Mouse (Mus musculus) brain, embryonic 18.5 days (tissue): ENCODE results near the gene Fcrl6.

ENCODE experiments used
- DNase-seq: peaks from one replicate; pipeline ENCODE4 v3.0.0-alpha.2; 2012; ENCODE audit warnings: low read depth, low spot score

Gene Fcrl6

DNA sequence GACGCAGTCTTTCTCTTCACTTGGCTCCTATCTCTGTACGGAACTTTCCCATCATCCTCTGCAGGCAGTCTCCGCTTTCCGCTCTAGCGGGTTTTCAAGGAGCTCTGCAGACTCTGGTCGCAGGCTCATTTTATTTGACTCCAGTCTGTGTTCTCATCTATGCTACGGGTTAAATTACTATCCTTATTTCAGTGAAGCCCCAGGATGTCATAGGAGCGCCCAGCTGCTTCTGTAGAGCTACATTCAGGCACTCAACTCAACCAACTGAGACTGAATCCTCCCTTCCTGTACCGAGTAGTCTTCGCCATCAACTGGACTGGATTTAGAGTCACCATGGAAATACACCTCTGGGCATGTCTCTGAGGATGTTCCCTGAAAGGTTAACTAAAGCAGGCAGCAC is 12.3 kb upstream of the Fcrl6 start:
- no peak for DNase-seq

DNA sequence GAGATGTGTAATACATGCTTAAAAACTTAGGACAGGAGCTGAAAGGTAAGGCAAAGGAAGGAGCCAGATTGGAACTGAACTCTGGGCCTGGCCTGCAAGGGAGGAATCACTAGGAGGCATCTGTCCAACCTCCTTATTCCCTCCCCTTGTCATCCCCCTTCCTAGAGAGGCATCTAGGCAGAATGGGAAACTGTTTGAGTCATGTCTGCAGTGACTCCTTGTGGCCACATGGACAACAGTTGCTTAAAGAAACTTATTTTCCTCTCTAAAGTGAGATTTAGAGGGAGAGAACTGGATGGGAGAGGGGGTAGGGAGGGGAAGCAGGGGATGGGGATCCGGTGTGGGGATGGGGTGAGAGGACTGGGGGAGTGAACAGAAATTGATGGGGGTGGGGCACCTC is 10.4 kb upstream of the Fcrl6 start:
- no peak for DNase-seq

DNA sequence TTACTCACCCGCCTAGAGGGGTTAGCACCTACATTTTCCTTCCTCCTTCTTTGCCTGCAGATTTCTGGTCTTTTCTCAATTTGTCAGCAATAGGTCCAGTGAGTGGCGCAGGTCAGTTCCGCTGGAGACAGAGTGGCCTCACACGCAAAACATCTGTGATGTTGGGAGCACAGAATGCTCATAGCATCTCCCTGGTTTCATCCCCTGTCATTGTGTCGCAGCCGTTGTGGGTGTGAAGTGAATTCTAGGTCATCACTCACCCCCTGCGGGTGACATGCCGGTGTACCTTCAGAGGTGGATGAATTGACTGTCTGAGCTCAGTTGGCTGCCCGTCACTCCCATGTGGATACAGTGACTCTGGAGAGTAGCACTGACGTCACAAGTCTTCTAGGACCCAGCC is 9.0 kb upstream of the Fcrl6 start:
- DNase-seq: no peak

DNA sequence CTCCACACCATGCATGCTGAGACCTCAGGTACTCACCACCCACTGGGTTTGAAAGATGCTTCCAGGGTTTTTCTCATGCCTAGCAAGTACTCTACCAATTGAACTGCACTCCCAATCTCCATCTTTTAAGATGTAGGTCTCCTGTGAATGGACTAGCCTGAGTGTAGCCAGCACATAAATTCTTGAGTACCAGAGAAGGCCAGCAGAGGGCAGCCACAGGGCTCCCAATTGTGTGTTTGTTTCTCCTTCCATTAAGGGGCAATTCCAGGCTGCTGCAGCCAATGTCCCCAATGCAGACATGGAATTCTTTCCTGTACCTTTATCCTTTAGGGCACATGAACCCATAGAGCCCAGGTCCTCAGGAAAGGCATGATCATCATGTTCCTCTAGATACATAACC is 7.9 kb downstream of the Fcrl6 start:
- no peak for DNase-seq

DNA sequence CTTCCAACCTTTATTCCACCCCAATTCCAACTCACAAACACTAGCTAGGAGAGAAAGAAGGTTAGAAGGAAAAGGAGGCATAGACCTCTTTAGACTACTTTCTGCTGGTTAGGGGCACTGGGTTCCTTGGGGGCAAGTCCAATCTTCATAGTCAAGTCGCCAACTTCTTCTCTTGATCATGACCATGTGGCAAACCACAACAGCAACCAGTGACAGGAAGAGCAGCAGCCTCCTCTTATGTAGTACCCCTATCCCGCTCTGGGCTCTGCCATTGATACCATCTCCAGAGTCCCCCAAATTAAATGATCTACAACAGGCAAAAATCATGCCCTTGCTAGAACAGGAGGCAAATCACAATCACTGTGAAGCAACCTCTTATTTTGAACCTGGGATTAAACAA is 8.4 kb downstream of the Fcrl6 start:
- DNase-seq: no peak

DNA sequence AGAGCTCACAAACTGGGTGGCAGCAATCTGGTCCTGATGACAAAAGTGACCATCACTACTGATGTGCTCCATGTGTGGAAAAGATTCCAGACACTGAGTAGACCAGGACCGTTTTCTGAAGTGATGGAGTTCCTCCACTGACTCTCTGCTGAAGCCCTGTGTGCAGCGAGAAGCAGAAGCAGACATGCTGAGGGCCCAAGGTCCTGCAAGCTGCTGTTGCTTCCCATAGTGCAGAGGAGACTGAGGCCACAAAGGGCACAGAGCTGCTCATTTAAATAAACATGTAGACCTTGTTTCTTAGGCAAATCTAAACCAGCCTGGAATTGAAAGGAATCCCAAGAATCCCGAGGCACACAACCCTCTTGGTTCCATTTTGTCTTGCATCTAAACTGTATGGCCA is 9.0 kb downstream of the Fcrl6 start:
- no peak for DNase-seq

DNA sequence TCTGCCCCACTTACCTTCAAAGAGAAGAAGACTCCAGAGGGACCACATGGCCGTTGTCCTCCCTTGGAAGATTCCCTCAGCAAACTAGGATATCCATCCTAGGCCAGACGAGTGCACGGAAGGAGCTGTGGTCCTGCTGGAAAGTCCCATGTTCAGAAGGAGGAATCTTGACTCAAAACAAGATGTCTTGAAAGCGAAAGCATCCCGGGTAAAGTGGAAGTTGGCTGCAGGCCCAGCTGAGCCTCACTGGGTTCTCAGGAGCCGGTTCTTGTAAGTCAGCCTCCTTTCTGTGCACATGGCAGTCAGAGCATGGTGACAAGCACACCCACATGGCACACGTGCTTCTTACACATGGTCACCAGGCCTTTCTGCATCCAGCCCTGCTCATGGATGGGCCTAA is 12.0 kb downstream of the Fcrl6 start, which contains the start of gene Slamf8:
TSS of gene Slamf8 (minus strand) at position 184 of the 400 bp plus-strand sequence.
- DNase-seq: no peak

DNA sequence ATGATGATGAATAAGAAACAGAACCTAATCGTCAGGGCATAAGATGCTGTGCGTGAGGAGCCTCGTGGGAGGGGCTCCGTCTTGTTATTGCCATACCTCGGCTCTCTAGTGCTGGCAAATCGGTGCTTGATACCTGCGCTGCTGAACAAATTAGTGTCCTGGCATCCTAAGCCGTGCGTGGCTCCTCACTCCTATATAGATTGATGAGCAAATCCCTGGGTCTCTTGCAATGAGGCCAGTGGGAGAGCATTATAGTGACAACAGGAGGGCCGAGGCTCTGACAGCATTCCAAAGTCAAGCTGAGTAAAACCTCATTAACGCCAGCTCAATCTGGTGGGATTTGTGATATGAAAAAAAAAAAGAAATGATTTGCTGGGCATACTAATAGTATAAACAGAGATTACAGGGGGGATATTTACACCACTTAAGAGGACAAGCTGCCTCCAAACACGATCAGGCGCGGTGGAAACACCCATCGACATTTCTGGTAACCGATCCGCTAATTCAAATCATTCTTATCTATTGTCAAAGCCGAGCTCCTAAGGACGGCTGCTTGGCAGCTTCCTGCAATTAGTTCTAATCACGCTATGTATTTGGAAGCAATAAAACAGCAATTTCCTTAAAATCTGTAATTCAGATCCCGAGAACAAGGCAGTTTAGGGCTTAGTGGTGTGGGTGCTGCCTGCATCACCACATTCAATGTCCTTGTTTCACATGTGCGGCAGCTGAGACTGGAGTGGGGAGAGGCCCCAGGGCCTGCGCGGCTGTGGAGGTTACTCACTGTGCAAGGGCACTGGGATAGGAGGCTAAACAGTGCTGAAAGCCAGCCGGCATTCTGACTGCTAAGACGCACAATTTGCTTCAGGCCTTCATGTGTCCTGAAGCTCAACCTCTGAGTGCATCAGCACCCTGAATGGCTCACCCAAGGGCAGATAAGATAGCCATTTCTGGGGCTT is 16.5 kb downstream of the Fcrl6 start:
- DNase-seq: no peak

DNA sequence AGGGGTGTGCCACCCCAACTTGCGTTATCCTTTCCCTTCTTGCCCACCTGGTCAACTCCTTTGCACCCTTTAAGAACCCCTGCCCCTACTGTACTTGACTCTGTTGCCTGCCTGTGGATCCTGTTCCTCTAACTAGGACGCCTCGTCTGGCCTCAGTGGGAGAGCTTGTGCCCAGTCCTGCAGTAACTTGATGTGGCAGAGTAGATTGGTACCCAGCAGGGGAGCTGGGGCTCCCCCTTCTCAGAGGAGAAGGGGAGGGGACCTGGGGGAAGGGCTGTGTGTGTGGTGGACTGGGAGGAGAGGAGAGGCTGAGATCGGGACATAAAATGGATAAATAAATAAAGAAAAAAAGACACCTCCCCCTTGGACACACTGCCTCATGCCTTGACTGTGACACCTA is 17.3 kb downstream of the Fcrl6 start:
- no peak for DNase-seq

DNA sequence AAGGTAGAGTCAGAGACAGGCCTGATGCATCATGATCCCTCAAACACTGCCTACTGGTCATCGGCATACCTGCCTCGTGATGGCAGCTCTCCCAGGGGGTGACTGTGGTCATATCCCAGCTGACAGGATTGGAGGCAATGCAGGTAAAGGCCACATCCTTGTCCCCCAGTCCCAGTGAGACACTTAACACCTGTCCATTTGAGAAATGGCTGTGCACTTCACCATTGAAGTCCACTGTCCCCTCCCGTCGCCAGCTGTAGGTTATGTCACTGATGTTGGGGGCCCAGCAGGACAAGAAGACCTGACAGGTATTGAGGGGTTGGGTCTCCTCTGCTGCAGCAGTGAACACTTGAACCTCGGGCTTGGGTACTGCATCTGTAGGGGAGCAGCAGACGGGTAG is 18.1 kb downstream of the Fcrl6 start:
- DNase-seq: no peak

DNA sequence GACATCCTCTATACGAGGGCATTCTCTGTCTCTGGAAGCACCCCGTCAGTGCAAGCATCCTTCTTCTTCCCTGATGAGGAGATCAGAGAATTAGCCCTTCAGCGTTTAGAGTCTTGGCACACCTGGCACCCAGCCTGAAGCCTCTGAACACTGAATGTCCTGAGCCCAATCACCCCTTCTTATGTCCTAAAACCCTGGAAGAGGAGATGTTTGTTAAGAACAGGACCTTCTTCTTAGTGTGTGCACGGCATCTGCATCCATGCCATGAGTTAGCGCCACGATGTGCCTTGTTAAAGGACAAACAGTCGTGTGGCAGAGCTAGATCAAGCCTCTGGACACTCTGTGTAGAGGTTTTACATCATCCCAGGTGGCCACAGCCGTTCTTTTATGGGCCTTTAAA is 19.9 kb downstream of the Fcrl6 start:
- DNase-seq: no peak

DNA sequence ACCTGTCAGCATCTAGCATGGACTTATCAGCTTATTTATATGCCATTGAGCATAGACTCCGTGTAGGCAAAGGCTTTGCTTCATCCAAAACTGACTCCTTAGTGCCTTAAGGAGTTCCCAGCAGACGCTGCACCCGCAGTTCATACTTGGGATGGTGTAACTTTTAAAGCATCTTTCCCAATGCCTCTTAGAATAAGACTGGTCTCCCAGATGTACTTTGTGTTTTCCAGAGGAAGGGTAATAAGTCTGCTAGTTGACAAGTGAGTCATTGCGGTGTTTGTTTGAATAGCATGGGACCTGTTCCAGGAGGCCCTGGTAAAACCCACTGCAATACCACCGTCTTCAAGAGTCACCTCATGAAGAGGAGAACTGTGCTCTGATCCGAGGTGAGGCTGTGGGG is 22.2 kb downstream of the Fcrl6 start:
- DNase-seq: no peak

DNA sequence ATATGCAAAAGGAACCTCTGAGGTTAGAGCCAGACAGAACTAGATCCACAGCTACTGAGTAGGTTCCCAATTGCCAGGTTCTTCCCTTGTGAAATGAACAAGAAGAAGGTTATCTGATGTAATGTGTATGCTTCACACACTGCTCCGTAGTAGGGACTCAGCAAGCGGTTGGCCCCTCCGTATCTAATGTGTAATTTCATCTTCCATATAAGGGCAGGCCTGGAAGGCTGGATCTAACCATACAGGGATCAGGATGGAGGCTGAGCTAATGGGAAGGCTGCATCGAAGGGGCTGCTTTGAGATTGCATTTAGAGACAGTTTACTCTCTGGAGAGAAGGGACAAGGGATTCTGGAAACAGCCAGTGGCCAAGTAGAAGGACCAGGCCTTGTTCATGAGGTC is 34.6 kb downstream of the Fcrl6 start:
- no peak for DNase-seq

DNA sequence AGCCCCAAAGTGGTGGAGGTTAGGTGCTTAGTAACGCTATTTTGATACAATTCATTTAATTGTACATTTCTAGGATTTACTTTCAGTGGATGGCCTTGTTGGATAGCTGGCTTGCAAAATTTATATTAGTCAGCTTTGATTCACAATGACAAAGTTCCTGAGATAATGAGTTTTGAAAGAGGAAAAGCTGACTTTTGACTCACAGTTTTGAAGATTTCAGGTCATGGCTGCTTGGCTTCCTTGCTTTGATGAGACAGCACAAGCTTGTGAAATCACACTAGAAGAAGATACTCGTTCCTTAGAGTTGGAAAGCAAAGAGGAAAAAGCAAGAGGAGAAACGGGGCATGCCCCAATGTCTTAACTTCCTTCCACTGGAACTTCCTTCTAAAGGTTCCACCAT is 36.2 kb downstream of the Fcrl6 start:
- no peak for DNase-seq

DNA sequence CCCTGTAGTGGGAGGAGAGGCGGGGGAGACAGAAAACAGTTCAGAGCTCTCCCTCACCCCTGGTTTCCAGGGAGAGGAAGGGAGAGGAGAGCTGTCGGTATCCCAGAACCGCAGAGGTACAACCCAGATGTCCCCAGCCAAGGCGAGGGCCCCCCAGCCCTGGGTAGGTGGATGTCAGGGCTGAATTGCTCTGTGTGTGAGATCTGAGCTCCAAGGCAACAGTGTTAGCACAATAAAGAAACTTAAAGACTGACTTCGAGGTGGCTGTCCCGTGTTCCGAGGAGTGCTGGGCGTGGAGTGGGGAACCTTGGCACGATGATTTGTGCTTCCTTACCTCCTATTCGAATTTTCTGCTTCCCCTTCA is 38.9 kb downstream of the Fcrl6 start:
- DNase-seq: no peak

DNA sequence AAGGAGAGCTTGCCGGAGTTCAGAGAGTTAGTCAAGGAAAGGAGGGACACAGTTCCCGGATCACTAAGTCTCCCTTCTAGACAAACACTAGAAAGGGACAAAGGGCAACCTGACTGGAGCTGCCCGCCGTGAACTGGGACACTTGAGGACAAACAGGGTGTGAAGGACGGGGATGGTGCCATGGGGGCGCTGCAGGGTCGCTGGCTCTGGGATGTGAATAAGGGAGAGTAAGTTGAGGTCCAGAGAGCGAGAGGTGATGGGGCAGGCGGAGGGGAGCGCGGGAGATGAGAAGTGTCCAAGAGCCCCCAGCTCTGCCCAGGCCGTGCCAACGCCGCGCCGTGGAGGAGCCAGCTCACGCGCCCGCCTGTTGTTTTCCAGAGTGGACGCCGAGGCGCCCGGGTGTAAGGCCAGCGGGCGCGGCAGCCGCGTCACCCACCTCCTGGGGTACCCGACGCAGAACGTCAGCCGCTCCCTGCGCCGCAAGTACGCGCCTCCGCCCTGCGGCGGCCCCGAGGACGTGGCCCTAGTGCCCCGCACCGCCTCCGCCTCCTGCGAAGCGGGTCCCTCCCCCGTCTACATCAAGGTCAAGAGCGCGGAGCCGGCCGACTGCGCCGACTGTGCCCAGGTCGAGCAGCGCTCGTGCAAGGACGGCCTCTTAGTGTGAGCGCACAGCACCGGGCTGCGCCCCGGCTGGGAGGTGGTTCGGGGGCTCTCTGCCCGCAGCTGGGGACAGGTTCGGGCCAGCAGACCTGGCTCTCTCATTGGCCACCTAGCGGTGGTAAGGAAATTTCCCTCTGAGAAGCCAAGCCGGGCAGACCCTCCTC is 39.5 kb downstream of the Fcrl6 start:
- no peak for DNase-seq

DNA sequence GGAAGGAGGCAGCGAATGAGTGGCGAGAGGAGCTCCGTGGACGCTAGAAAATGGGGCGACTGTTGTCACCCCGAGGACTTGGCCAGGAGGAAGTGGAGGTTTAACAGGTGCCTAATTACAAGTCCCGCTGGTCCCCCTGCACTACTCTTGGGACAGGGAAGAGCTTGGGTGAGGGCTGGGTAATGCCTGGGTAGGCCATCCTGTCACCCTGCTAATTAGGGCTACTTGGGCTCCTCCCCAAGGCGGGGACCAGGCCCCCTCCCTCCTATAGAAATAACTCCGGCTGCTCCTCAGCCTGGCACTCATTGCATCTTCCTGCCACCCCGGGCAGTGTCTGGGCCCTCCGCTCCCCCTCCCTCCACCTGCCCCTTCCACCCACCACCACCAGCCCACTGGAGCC is 46.7 kb downstream of the Fcrl6 start, which contains the start of gene Vsig8:
TSS of gene Vsig8 (plus strand) at position 301 of the 400 bp plus-strand sequence.
- DNase-seq: no peak

DNA sequence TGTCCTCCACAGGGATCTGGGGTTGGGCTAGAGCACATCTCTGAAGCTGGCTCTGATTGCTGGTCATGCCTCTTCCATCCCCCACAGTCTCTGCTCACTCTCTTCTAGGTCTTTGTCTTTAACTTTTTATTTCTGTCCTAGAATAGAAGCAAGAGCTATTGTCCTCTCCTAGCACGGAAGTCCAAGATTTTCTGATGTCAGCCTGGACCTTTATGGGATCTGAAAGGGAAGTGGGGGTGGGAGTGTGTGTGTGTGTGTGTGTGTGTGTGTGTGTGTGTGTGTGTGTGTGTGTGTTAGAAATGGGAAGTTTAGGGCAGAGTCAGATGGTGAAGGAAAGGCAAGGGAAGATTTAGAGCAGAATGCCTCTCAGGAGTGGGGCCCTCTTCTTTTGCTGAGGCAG is 49.7 kb downstream of the Fcrl6 start:
- DNase-seq: no peak

DNA sequence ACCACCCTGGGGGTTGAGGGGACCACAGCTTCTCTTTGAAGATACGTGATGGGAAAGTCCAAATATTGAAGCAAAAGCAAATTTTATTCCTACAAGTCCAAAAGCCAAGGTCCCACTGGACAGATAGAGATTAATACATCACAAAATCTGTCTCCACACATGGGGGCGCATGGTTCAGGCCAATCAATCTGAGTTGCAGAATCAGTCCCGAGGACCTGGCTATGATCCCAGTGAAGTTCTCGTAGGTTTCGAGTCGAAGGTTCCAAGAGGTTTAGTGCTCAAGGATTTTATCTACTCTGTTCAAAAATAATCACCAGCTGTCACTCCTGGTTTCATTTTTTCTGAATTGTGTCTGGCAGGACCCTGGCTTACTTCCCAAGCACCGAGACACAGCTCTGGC is 51.3 kb downstream of the Fcrl6 start:
- no peak for DNase-seq

DNA sequence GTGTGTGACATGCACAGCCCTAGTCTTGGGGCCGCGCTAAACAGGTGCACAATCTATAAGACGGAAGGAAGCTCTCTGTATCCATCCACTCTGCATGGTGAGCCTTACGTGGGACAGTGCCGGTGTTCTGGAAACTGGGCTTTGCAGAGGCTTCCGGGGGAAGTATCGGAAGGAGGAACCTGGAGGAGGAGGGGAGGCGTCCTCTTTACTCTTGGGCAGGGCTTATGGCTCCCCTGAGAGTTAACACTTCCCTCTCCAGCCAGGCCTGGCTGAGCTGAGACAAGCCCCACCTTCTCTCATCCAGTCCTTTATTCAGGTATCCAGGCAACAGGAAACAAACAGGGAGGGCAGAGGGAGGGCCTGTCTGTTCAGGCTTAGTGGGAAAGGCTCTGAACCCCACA is 51.8 kb downstream of the Fcrl6 start:
- DNase-seq: no peak

DNA sequence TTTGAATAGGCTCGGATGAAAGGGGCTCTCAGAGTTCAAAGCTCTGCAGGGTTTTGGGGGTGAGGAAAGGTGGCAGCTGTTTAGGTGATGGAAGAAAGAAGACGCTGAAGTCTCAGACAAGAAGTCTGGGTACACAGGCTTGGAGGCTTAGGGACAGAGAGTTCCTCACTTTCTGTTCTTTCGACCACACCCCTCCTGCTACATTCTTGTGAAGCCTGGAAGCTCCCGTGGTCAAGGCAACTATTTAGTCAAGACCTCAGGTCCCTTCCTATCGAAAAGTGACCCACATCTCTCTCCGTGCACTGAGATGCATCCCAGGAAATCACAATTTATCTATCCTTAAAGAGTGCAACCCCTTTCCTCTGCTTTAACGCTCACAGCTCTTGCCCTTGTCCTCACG is 52.6 kb downstream of the Fcrl6 start:
- no peak for DNase-seq

DNA sequence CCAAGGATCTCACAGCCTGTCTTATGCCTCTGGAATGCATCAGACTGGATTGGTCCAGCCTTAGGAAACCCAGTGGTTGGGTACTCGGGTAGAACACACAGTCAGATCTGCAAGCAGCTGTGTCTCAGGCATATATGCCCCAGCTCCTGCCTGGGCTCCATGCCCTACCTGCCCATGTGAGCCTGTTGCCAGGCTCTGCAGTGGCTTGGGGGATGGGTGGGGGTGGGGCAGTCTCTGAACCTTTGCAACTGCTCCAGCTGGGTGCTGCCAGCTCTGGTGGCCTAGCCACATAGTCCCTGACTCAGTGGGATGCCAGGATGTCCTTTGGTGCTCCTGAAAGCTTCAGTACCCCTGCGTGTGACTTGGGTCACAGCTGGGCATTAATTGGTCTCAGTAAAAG is 53.0 kb downstream of the Fcrl6 start:
- no peak for DNase-seq

DNA sequence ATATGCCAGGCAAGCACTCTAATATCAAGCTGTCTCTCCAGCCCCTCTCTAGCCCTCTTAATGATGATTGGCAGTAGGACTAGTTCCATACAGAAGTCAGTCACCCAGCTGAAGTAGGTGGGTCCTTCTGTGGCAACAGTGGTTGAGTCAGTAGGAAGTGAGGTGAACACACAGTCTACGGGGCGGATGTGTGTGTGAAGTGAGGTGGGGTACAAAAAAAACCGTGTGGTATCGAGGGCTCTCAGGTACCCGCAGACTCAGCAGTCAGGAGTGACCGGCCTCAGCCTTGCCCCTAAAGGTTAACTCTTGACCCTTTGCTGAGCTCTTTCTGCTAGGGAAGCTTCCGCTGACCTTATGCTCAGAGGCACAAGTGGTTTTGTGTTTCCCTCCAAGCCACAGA is 53.9 kb downstream of the Fcrl6 start:
- DNase-seq: no peak
